Mouse (Mus musculus) lung, postnatal 36 days (tissue): Measurements from ENCODE around the gene Pyroxd1.
A peak's percentile ranks its signal among the peaks of the same experiment; 100 is the strongest.

Experiments used
- DNase-seq: peaks from one replicate; pipeline ENCODE4 v3.0.0; 2022; ENCODE audit warnings: mixed read lengths

Pyroxd1 gene

DNA sequence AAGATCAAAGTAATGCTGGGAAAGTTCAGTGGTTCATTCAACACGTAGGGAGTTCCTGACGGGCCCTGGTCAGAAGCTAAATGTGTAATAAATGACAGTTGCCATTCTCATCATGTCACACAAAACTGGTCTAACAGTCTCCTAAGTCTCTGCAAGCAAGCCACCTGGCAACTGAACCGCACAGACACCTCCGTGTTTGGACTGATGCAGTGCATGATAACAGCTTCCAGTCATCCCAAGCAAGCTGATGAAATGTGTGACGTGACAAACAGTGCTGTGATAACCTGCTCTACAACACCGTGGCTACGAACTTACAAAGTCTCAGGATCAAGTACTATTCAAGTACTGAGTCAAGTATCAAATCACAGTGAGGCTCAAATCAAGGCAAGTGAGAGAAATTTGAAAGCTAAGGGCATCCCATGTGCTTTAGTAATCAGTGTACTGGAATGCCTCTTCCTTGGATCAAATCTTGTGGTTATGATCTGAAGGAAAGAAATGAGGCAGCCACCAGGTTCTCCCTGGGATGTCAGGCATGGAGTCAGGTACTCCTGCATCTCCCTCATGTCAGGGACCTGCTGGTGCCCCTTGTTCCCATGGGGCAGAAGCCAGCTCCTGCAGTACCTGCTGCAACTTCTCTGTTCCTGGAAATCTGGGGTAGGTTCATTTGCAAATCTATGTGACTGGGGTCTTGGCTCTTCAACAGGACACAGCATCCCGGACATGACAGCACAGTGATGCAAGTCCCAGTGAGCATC is 33.3 kb downstream of the Pyroxd1 start:
- no peak for DNase-seq

- no peak for DNase-seq
Observed at GRCm38 (mm10) chr6:142379961-142380360, 34.5 kb downstream of the Pyroxd1 start.

DNA sequence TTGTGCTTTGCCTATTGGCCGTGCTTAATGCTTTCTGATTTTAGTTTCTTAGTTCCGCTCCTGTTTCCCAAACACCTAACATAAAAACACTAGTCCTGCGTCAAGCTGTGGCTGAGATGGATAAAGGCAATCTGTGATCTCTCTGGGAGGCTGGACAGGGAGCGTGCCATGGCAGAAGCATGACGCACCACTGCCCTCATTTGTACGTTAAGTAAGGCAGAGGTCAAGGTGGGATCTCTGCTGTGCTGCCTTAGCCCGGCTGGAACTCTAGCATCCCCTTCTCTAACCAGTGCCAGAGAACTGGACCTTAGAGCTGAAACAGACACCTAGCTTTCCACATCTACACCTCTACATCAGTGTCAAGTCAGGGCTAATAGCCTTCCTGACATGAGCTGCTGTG is 36.2 kb downstream of the Pyroxd1 start:
- no peak for DNase-seq

GRCm38 (mm10) chr6:142384521-142384920 is 39.1 kb downstream of the Pyroxd1 start:
- no peak for DNase-seq

- no peak for DNase-seq
Observed at GRCm38 (mm10) chr6:142386285-142387010, 41.0 kb downstream of the Pyroxd1 start.

DNA sequence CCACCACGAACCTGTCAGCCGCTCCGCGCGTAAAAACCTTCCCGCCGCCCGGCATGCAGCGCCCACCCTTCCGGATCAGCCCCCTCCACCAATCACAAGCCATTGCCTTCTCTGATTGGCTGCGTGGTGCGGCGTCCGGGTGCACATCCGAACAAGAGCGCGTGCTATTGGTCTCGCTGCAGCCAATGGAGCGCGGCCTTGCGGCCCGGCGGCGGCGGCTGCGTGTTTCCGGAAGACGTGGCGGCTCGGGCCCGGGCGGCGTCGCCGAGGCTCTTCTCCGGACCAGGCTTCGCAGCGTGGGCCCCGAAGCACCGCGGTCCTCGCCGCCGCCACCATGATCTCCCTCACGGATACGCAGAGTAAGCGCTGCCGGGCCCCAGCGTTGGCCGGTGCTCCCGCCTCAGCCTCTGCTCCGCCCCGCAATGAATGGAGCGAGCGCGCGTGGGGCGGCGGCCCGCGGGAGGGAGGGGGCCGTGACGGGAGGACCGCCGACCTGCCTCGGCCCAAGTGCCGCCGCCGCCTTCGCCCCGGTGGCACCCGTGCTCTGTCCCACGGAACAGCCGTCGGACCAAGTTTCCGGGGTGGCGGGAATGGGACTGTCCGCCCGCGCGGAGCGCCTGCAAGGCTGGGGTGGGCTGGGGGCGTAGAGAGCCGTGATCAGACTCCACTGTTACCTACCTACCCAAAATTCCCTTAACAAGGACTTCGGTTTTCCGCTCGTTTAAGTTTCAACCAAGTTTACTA is 41.7 kb downstream of the Pyroxd1 start, which contains the start of the genes Recql and Golt1b:
Gene Recql, minus strand, starts transcription at position 77 of the 744 bp plus-strand sequence.
Gene Golt1b, plus strand, starts transcription at position 211 of the 744 bp plus-strand sequence.
- DNase-seq, result peak; percentile 98

DNA sequence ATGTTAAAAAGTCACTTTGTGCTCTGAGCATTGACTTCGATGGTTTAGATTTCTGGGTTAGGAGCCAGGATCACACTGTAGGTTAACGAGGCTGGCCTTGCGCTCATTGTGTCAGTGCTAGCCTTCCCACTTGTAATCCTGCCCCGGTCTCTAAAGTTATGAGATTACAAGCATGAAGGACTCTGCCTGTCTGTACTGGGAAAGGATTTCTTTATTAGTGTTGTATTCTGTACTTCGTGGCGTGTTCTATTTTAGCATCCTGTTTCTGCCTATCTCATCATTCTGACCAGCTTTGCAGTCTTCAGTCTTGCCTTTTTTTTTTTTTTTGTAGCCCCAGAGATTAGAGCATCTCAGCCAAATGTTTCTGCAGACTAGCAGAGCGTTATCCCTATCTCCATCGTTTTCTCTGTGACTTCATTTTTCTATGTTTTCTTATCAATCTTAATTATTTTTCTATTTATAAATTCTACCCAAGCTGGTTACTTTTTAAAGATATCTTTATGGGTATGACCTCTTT is 42.4 kb downstream of the Pyroxd1 start:
- DNase-seq, result no peak

GRCm38 (mm10) chr6:142389101-142389500 is 43.6 kb downstream of the Pyroxd1 start:
- no peak for DNase-seq

DNA sequence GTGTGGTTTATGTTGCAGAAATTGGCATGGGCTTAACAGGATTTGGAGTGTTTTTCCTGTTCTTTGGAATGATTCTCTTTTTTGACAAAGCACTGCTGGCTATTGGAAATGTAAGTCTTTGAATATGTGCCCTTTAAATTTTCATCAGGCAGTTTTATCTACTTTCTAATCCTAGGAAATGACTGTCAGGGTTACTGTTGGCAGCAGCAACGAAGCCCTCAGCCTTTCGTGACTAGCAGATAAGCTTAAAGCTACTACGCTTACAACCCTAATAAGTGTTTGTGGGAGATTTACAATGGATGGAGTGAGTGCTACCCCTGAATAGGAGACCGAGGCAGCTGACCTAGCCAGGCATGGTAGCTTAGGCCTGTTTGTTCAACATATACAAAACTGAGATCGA is 46.9 kb downstream of the Pyroxd1 start:
- DNase-seq, result no peak

DNA sequence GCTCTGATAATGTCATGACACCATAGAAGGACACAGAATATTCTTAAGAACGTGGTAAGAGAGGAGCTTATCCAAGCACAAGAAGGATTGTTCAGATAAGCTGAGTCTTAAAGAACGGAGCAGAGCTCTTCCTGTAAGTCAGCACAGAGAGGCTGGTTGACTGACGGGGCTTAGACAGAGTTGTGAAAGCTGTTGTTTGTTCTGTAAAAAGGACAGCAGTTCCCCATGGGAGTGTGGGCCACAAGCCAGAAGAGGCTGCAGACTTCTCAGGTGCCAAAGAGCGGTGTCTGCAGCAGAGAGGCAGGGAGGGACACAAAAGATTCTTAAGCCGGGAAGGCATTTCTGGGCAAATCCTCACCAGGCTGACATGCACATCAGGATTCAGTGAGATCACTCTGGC is 49.2 kb downstream of the Pyroxd1 start:
- DNase-seq, result no peak

- DNase-seq, result no peak
Observed at GRCm38 (mm10) chr6:142395756-142396155, 50.3 kb downstream of the Pyroxd1 start.

GRCm38 (mm10) chr6:142411140-142411539 is 65.7 kb downstream of the Pyroxd1 start:
- DNase-seq, result no peak
